Mouse (Mus musculus) T-cell, adult 2 months (primary cell): Measurements from ENCODE around the gene Sox10.
A peak's percentile ranks its signal among the peaks of the same experiment; 100 is the strongest.

Experiments used
- DNase-seq: peaks from one replicate; pipeline ENCODE4 v3.0.0; 2022; ENCODE audit warnings: low spot score

Sox10 gene

GRCm38 (mm10) chr15:79155572-79155971 is 9.5 kb downstream of the Sox10 start:
- DNase-seq, result no peak

GRCm38 (mm10) chr15:79152709-79153108 is 12.3 kb downstream of the Sox10 start:
- no peak for DNase-seq

- no peak for DNase-seq
These were observed 13.2 kb downstream of the Sox10 start for GRCm38 (mm10) chr15:79151881-79152280.

GRCm38 (mm10) chr15:79148533-79148932 is 16.5 kb downstream of the Sox10 start:
- peak; percentile 63 for DNase-seq

- no peak for DNase-seq
These were observed 19.5 kb downstream of the Sox10 start for GRCm38 (mm10) chr15:79145522-79145921.

GRCm38 (mm10) chr15:79144021-79144420 is 21.0 kb downstream of the Sox10 start:
- no peak for DNase-seq

GRCm38 (mm10) chr15:79143316-79143715 is 21.7 kb downstream of the Sox10 start:
- DNase-seq, result no peak

GRCm38 (mm10) chr15:79141566-79141917 is 23.5 kb downstream of the Sox10 start:
- no peak for DNase-seq

- peak; percentile 93 for DNase-seq
These were observed 24.0 kb downstream of the Sox10 start, which contains the start of the genes Polr2f and 1700088E04Rik for GRCm38 (mm10) chr15:79140866-79141565. Polr2f (plus strand) TSS chr15:79141009. 1700088E04Rik (minus strand) TSS chr15:79141253.

GRCm38 (mm10) chr15:79139640-79140039 is 25.4 kb downstream of the Sox10 start:
- DNase-seq, result peak; percentile 39

- DNase-seq, result no peak
These were observed 29.1 kb downstream of the Sox10 start for GRCm38 (mm10) chr15:79135783-79136575.

- DNase-seq, result no peak
These were observed 29.7 kb downstream of the Sox10 start for GRCm38 (mm10) chr15:79135332-79135731.

GRCm38 (mm10) chr15:79134496-79135270 is 30.4 kb downstream of the Sox10 start:
- no peak for DNase-seq

GRCm38 (mm10) chr15:79133191-79133661 is 31.8 kb downstream of the Sox10 start:
- DNase-seq, result no peak

- DNase-seq, result no peak
These were observed 33.6 kb downstream of the Sox10 start for GRCm38 (mm10) chr15:79131442-79131841.

GRCm38 (mm10) chr15:79130782-79131181 is 34.3 kb downstream of the Sox10 start:
- DNase-seq, result no peak

- no peak for DNase-seq
These were observed 35.7 kb downstream of the Sox10 start for GRCm38 (mm10) chr15:79129311-79129710.

- no peak for DNase-seq
These were observed 36.8 kb downstream of the Sox10 start for GRCm38 (mm10) chr15:79128208-79128607.

GRCm38 (mm10) chr15:79127101-79127500 is 37.9 kb downstream of the Sox10 start:
- DNase-seq, result no peak

GRCm38 (mm10) chr15:79126217-79126932 is 38.7 kb downstream of the Sox10 start:
- peak; percentile 37 for DNase-seq

GRCm38 (mm10) chr15:79124331-79124875 is 40.6 kb downstream of the Sox10 start:
- no peak for DNase-seq
